Mouse (Mus musculus) megakaryocyte-erythroid progenitor cell, adult 5-6 weeks (primary cell): Measurements from ENCODE around the gene Slc25a16. TPM values are rescaled to one million over a fixed set of nuclear protein-coding genes. Genes with fewer than 3 reads are reported as not detected.

Experiments used
- ATAC-seq: replicated peaks from 2 replicates; pipeline ENCODE4 v1.8.0; 2016; ENCODE audit warnings: mild to moderate bottlenecking, inconsistent platforms; ENCODE audit not compliant: severe bottlenecking, poor library complexity, low FRiP score, low TSS enrichment
- total RNA-seq, 2 experiments: library from RNA; stranded (forward) in 1 of 2; stranded (reverse) in 1 of 2; fragments of 200-1000, 215-1000 nt in 1 of 2; fragments of >200 nt in 1 of 2; fragmentation: Nextera tagmentation in 1 of 2; gene quantifications; 2 replicates each; pipeline ENCODE4 v1.2.3; 2014 to 2017

Slc25a16 gene
- total RNA-seq (2014; fragmentation: Nextera tagmentation): 15.4 and 20.4 TPM in 2 replicates
- total RNA-seq (2017): 22.1 and 25.7 TPM in 2 replicates

GRCm38 (mm10) chr10:62919925-62920765 lies at the start of gene Slc25a16:
Slc25a16 (plus strand) TSS chr10:62920633.
- ATAC-seq: peak; percentile 89

GRCm38 (mm10) chr10:62874828-62875227 lies 45.6 kb upstream of the Slc25a16 start:
- ATAC-seq: no peak

GRCm38 (mm10) chr10:62875565-62875964 lies 44.9 kb upstream of the Slc25a16 start:
- no peak for ATAC-seq

GRCm38 (mm10) chr10:62878056-62878455 lies 42.4 kb upstream of the Slc25a16 start:
- no peak for ATAC-seq

GRCm38 (mm10) chr10:62881211-62881610 lies 39.2 kb upstream of the Slc25a16 start:
- peak; percentile 68 for ATAC-seq

- ATAC-seq: no peak
These were observed 36.5 kb upstream of the Slc25a16 start for GRCm38 (mm10) chr10:62883933-62884372.

- no peak for ATAC-seq
These were observed 35.9 kb upstream of the Slc25a16 start for GRCm38 (mm10) chr10:62884517-62884916.

- no peak for ATAC-seq
These were observed 35.0 kb upstream of the Slc25a16 start for GRCm38 (mm10) chr10:62885460-62885859.

- ATAC-seq: peak; percentile 50
These were observed 34.2 kb upstream of the Slc25a16 start for GRCm38 (mm10) chr10:62885969-62886798.

- peak; percentile 56 for ATAC-seq
These were observed 33.4 kb upstream of the Slc25a16 start for GRCm38 (mm10) chr10:62886799-62887591.

GRCm38 (mm10) chr10:62891025-62891424 lies 29.4 kb upstream of the Slc25a16 start:
- ATAC-seq: no peak

GRCm38 (mm10) chr10:62892549-62893232 lies 27.7 kb upstream of the Slc25a16 start:
- ATAC-seq: no peak

- no peak for ATAC-seq
These were observed 27.0 kb upstream of the Slc25a16 start for GRCm38 (mm10) chr10:62893356-62893884.

- ATAC-seq: no peak
These were observed 26.0 kb upstream of the Slc25a16 start for GRCm38 (mm10) chr10:62894447-62894846.

- ATAC-seq: no peak
These were observed 25.0 kb upstream of the Slc25a16 start for GRCm38 (mm10) chr10:62895386-62895785.

- no peak for ATAC-seq
These were observed 24.4 kb upstream of the Slc25a16 start for GRCm38 (mm10) chr10:62896035-62896434.

GRCm38 (mm10) chr10:62896774-62897173 lies 23.7 kb upstream of the Slc25a16 start:
- no peak for ATAC-seq

GRCm38 (mm10) chr10:62897437-62897836 lies 23.0 kb upstream of the Slc25a16 start:
- ATAC-seq: no peak

- ATAC-seq: no peak
These were observed 22.4 kb upstream of the Slc25a16 start for GRCm38 (mm10) chr10:62898061-62898460.
